Mouse (Mus musculus) kidney, postnatal 4 days (tissue): ENCODE results near the gene Zfp61.
A peak's percentile ranks its signal among the peaks of the same experiment; 100 is the strongest.

Experiments
- DNase-seq, 2 experiments: peaks; one replicate each; pipeline ENCODE4 v3.0.0; 2021; ENCODE audit warnings: mixed read lengths in 2 of 2

Zfp61 gene

GRCm38 (mm10) chr7:24254633-24255474 is 46.2 kb downstream of the Zfp61 start, which contains the start of gene Zfp108:
TSS of gene Zfp108 (plus strand) at chr7:24254794.
- peak; percentile 83 to 86 for DNase-seq

GRCm38 (mm10) chr7:24253779-24254615 is 47.0 kb downstream of the Zfp61 start:
- no peak for DNase-seq
